Mouse (Mus musculus): ENCODE measurements around the gene Hoxa6. TPM values are rescaled to one million over a fixed set of nuclear protein-coding genes. Genes with fewer than 3 reads are reported as not detected.
A peak's percentile ranks its signal among the peaks of the same experiment; 100 is the strongest.

The Hoxa6 gene
- total RNA-seq, 1 experiment from 2014 or later: 3.7 TPM

GRCm38 (mm10) chr6:52215070-52215469, 6.5 kb upstream of the Hoxa6 start:
- no peak for DNase-seq

- no peak for DNase-seq
Measured at GRCm38 (mm10) chr6:52214271-52214670, 5.7 kb upstream of the Hoxa6 start.

GRCm38 (mm10) chr6:52213119-52213986, 4.8 kb upstream of the Hoxa6 start, which contains the start of the genes Hoxa3 and Gm28308:
Gene Hoxa3, minus strand, starts transcription at chr6:52213336.
Gene Gm28308, minus strand, starts transcription at chr6:52213339.
- peak; percentile 85 for DNase-seq

GRCm38 (mm10) chr6:52212556-52213118, 4.1 kb upstream of the Hoxa6 start:
- peak; percentile 84 for DNase-seq

GRCm38 (mm10) chr6:52211961-52212360, 3.4 kb upstream of the Hoxa6 start:
- peak; percentile 52 for DNase-seq

- DNase-seq: peak; percentile 92
Measured at GRCm38 (mm10) chr6:52211170-52211935, 2.8 kb upstream of the Hoxa6 start.

GRCm38 (mm10) chr6:52209685-52210046, 1.1 kb upstream of the Hoxa6 start:
- peak; percentile 34 for DNase-seq

- DNase-seq: no peak
Measured at GRCm38 (mm10) chr6:52208868-52209684, 554 bp upstream of the Hoxa6 start.

GRCm38 (mm10) chr6:52207684-52207976, 892 bp downstream of the Hoxa6 start:
- no peak for DNase-seq

- no peak for DNase-seq
Measured at GRCm38 (mm10) chr6:52206882-52207683, 1.4 kb downstream of the Hoxa6 start.

- peak; percentile 32 for DNase-seq
Measured at GRCm38 (mm10) chr6:52205638-52206621, 2.6 kb downstream of the Hoxa6 start.

GRCm38 (mm10) chr6:52205221-52205620, 3.3 kb downstream of the Hoxa6 start:
- DNase-seq: no peak

- DNase-seq: peak; percentile 95
Measured at GRCm38 (mm10) chr6:52204050-52204752, 4.3 kb downstream of the Hoxa6 start, which contains the start of gene Hoxa5. Gene Hoxa5, minus strand, starts transcription at chr6:52204587.

- DNase-seq: peak; percentile 62
Measured at GRCm38 (mm10) chr6:52203371-52204049, 5.0 kb downstream of the Hoxa6 start.

GRCm38 (mm10) chr6:52203121-52203370, 5.5 kb downstream of the Hoxa6 start:
- DNase-seq: no peak

- no peak for DNase-seq
Measured at GRCm38 (mm10) chr6:52202362-52203120, 6.0 kb downstream of the Hoxa6 start.

GRCm38 (mm10) chr6:52201269-52201668, 7.3 kb downstream of the Hoxa6 start:
- DNase-seq: no peak

- no peak for DNase-seq
Measured at GRCm38 (mm10) chr6:52200751-52201250, 7.7 kb downstream of the Hoxa6 start.

Data from adrenal gland, postnatal 14 days (tissue).